Mouse (Mus musculus): ENCODE data around the gene Tk2.

DNA sequence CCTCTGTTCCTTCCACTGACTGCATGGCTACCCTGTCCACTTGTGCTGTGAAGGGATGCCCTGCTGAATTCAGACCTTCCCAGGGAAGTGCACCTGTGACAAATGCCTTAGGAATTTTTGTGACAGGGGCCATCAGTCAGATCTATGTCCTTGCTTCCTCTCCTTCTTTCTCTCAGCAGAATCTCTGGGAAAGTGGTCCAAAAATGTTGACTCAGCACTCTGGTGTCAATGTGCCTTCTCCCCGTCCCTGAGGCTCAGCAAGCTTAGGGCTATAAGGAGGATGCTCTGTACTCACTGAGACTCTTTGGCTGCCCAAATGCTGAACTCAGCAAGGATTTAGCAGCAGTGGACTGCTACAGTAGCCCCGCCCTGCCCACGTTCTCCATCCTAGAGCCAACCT is 46.7 kb downstream of the Tk2 start:
- TF ChIP-seq CTCF (IDR thresholded peaks at IDR 0.05; ENCODE audit: borderline replicate concordance, insufficient read depth, low read depth, low read length) (no peak), POLR2A (IDR thresholded peaks at IDR 0.05; ENCODE audit: borderline replicate concordance, insufficient read depth, low read length) (no peak)

Measured in cerebellum, adult 2 months (tissue).